Mouse (Mus musculus) midbrain, postnatal 0 days (tissue): ENCODE measurements around the gene Olfr492. TPM values are rescaled to one million over a fixed set of nuclear protein-coding genes. Genes with fewer than 3 reads are reported as not detected.

Experiments used
- ATAC-seq: fragments of 200-750 bp; cut with Nextera tagmentation; 2 replicates; pipeline ENCODE4 v1.8.0; 2017; ENCODE audit warnings: moderate number of reproducible peaks, mild to moderate bottlenecking, moderate TSS enrichment, moderate library complexity; ENCODE audit not compliant: low FRiP score
- DNase-seq: peaks from one replicate; pipeline ENCODE4 v3.0.0-alpha.2; 2015; ENCODE audit warnings: low spot score
- H3K27ac ChIP-seq: fragments of 300-500 bp; sonication (generic); 2 replicates; pipeline ENCODE4 v1.5.1; 2014; ENCODE audit warnings: low read depth, mild to moderate bottlenecking, low read length, mixed read lengths
- H3K27me3 ChIP-seq: fragments of 300-500 bp; sonication (generic); 2 replicates; pipeline ENCODE4 v1.6.1; 2014; ENCODE audit warnings: low read length, control low read depth, mixed read lengths; ENCODE audit not compliant: insufficient read depth
- H3K36me3 ChIP-seq: fragments of 300-500 bp; sonication (generic); 2 replicates; pipeline ENCODE4 v1.6.1; 2014; ENCODE audit warnings: low read length, control low read depth, mixed read lengths; ENCODE audit not compliant: insufficient read depth
- H3K4me1 ChIP-seq: fragments of 300-500 bp; sonication (generic); 2 replicates; pipeline ENCODE4 v1.6.1; 2014; ENCODE audit warnings: mild to moderate bottlenecking, control low read depth, antibody characterized with exemption, low read length, mixed read lengths; ENCODE audit not compliant: insufficient read depth
- H3K4me2 ChIP-seq: fragments of 300-500 bp; sonication (generic); 2 replicates; pipeline ENCODE4 v1.6.1; 2014; ENCODE audit warnings: low read depth, mild to moderate bottlenecking, low read length, mixed read lengths; ENCODE audit not compliant: poor library complexity, severe bottlenecking
- H3K4me3 ChIP-seq: fragments of 300-500 bp; sonication (generic); 2 replicates; pipeline ENCODE4 v1.5.1; 2014; ENCODE audit warnings: low read depth, mild to moderate bottlenecking, low read length, moderate library complexity
- H3K9ac ChIP-seq: fragments of 300-500 bp; sonication (generic); replicated peaks from 2 replicates; pipeline ENCODE4 v1.6.1; 2014; ENCODE audit warnings: mild to moderate bottlenecking, low read length, moderate library complexity, mixed read lengths; ENCODE audit not compliant: poor library complexity, severe bottlenecking
- H3K9me3 ChIP-seq: fragments of 300-500 bp; sonication (generic); 2 replicates; pipeline ENCODE4 v1.6.1; 2016; ENCODE audit warnings: low read length, control low read depth
- CTCF ChIP-seq: IDR thresholded peaks from 2 replicates; pipeline ENCODE4 v1.5.1; 2016; ENCODE audit warnings: antibody characterized with exemption, mild to moderate bottlenecking
- WGBS: fragments of 180-500 bp; shearing (Covaris S2); extraction: QIAGEN DNeasy Blood & Tissue Kit; methylation state at CpG from one replicate; pipeline ENCODE4 v1.1.7; 2014; 5-methylcytosine and 5-hydroxymethylcytosine counted together
- polyA plus RNA-seq: library from polyadenylated mRNA; unstranded; fragments of >200 nt; fragmentation: Nextera tagmentation; extraction: Ambion mirVana; gene quantifications from 2 replicates; pipeline ENCODE4 v1.2.1, GENCODE M21; 2015
- total RNA-seq: library from RNA; depleted of rRNA; stranded (reverse); fragments of >200 nt; gene quantifications from 2 replicates; pipeline ENCODE4 v1.2.3, GENCODE M21; 2014; rRNA removed

Olfr492 gene
- total RNA-seq (not detected in 2 replicates), polyA plus RNA-seq (not detected in 2 replicates)

- Histone ChIP-seq H3K9me3 (no peaks in the 10 kb centered on the region), H3K4me2 (no peak within 1 kb of the TSS), H3K9ac (no peak within 1 kb of the TSS), H3K4me1 (no peaks in the 10 kb centered on the region), H3K36me3 (no peaks in the 10 kb centered on the region), H3K4me3 (no peak within 1 kb of the TSS), H3K27me3 (no peaks in the 10 kb centered on the region), H3K27ac (no peak within 1 kb of the TSS)
- 90% methylated on average over 2 of the region's 2 CpGs for WGBS
- TF ChIP-seq CTCF: no peak
- DNase-seq (no peak), ATAC-seq (no peak)
These were observed at the start of gene Olfr492 for GRCm38 (mm10) chr7:108323574-108323973. Olfr492 (minus strand) TSS chr7:108323674.

GRCm38 (mm10) chr7:108365035-108365434 is 41.6 kb upstream of the Olfr492 start, which contains the start of gene Olfr494:
Olfr494 (plus strand) TSS chr7:108365335.
- DNase-seq: no peak
- Histone ChIP-seq H3K4me1 (no peaks in the 10 kb centered on the region), H3K27me3 (no peaks in the 10 kb centered on the region), H3K4me2 (no peak within 1 kb of the TSS), H3K36me3 (no peaks in the 10 kb centered on the region), H3K9me3 (no peaks in the 10 kb centered on the region), H3K4me3 (no peak within 1 kb of the TSS), H3K9ac (no peak within 1 kb of the TSS), H3K27ac (no peak within 1 kb of the TSS)
- no peak for ATAC-seq
- WGBS: 86% methylated on average over 3 of the region's 3 CpGs
- TF ChIP-seq CTCF: no peak

GRCm38 (mm10) chr7:108346879-108347278 is 23.4 kb upstream of the Olfr492 start, which contains the start of gene Olfr493:
Olfr493 (minus strand) TSS chr7:108346979.
- H3K4me1 ChIP-seq: no peaks in the 10 kb centered on the region
- WGBS: 63% methylated on average over 1 of the region's 1 CpGs
- DNase-seq: no peak
- no peaks in the 10 kb centered on the region for H3K9me3 ChIP-seq
- no peaks in the 10 kb centered on the region for H3K27me3 ChIP-seq
- H3K36me3 ChIP-seq: no peaks in the 10 kb centered on the region
- ATAC-seq: no peak
- no peak within 1 kb of the TSS for H3K9ac ChIP-seq
- H3K4me2 ChIP-seq: no peak within 1 kb of the TSS
- H3K4me3 ChIP-seq: no peak within 1 kb of the TSS
- no peak within 1 kb of the TSS for H3K27ac ChIP-seq
- no peak for TF ChIP-seq CTCF

GRCm38 (mm10) chr7:108313151-108313550 is 10.3 kb downstream of the Olfr492 start, which contains the start of gene Olfr491:
Olfr491 (plus strand) TSS chr7:108313451.
- H3K4me2 ChIP-seq: no peak within 1 kb of the TSS
- ATAC-seq (no peak), DNase-seq (no peak)
- no peaks in the 10 kb centered on the region for H3K27me3 ChIP-seq
- 56% methylated on average over 1 of the region's 1 CpGs for WGBS
- H3K27ac ChIP-seq: no peak within 1 kb of the TSS
- no peak for TF ChIP-seq CTCF
- no peaks in the 10 kb centered on the region for H3K36me3 ChIP-seq
- no peak within 1 kb of the TSS for H3K4me3 ChIP-seq
- no peaks in the 10 kb centered on the region for H3K4me1 ChIP-seq
- no peaks in the 10 kb centered on the region for H3K9me3 ChIP-seq
- no peak within 1 kb of the TSS for H3K9ac ChIP-seq

GRCm38 (mm10) chr7:108288834-108289233 is 34.6 kb downstream of the Olfr492 start, which contains the start of gene Olfr490:
Olfr490 (minus strand) TSS chr7:108288934.
- Histone ChIP-seq H3K27me3 (no peaks in the 10 kb centered on the region), H3K9me3 (no peaks in the 10 kb centered on the region), H3K36me3 (no peaks in the 10 kb centered on the region), H3K4me3 (no peak within 1 kb of the TSS), H3K27ac (no peak within 1 kb of the TSS), H3K9ac (no peak within 1 kb of the TSS), H3K4me1 (no peaks in the 10 kb centered on the region), H3K4me2 (no peak within 1 kb of the TSS)
- TF ChIP-seq CTCF: no peak
- DNase-seq (no peak), ATAC-seq (no peak)

Other genes starting within 250 kb of the Olfr492 start
- gene Olfr481, start 243.8 kb downstream of the Olfr492 start, total RNA-seq: not detected in 2 replicates
- not detected in 2 replicates for gene Olfr481, start 243.8 kb downstream of the Olfr492 start, polyA plus RNA-seq
- not detected in 2 replicates for gene Olfr482, start 226.1 kb downstream of the Olfr492 start, total RNA-seq
- gene Olfr482, start 226.1 kb downstream of the Olfr492 start, polyA plus RNA-seq: 0.11 TPM in 1 of 2 replicates, not detected in the other
- gene Olfr483, start 222.8 kb downstream of the Olfr492 start, total RNA-seq: not detected in 2 replicates
- gene Olfr483, start 222.8 kb downstream of the Olfr492 start, polyA plus RNA-seq: not detected in 2 replicates
- gene Olfr484, start 196.2 kb downstream of the Olfr492 start, total RNA-seq: not detected in 2 replicates
- not detected in 2 replicates for gene Olfr484, start 196.2 kb downstream of the Olfr492 start, polyA plus RNA-seq
- not detected in 2 replicates for gene Olfr485, start 163.8 kb downstream of the Olfr492 start, total RNA-seq
- gene Olfr485, start 163.8 kb downstream of the Olfr492 start, polyA plus RNA-seq: not detected in 2 replicates
- not detected in 2 replicates for gene Olfr486, start 150.9 kb downstream of the Olfr492 start, total RNA-seq
- not detected in 2 replicates for gene Olfr486, start 150.9 kb downstream of the Olfr492 start, polyA plus RNA-seq
- gene Olfr487, start 109.0 kb downstream of the Olfr492 start, total RNA-seq: not detected in 2 replicates
- gene Olfr487, start 109.0 kb downstream of the Olfr492 start, polyA plus RNA-seq: not detected in 2 replicates
- not detected in 2 replicates for gene Olfr488, start 65.3 kb downstream of the Olfr492 start, total RNA-seq
- gene Olfr488, start 65.3 kb downstream of the Olfr492 start, polyA plus RNA-seq: not detected in 2 replicates
- gene Olfr490, start 34.7 kb downstream of the Olfr492 start, total RNA-seq: not detected in 2 replicates
- not detected in 2 replicates for gene Olfr490, start 34.7 kb downstream of the Olfr492 start, polyA plus RNA-seq
- not detected in 2 replicates for gene Olfr491, start 10.2 kb downstream of the Olfr492 start, total RNA-seq
- not detected in 2 replicates for gene Olfr491, start 10.2 kb downstream of the Olfr492 start, polyA plus RNA-seq
- gene Olfr493, start 23.3 kb upstream of the Olfr492 start, total RNA-seq: not detected in 2 replicates
- gene Olfr493, start 23.3 kb upstream of the Olfr492 start, polyA plus RNA-seq: not detected in 2 replicates
- gene Olfr494, start 41.7 kb upstream of the Olfr492 start, total RNA-seq: not detected in 2 replicates
- not detected in 2 replicates for gene Olfr494, start 41.7 kb upstream of the Olfr492 start, polyA plus RNA-seq
- gene Olfr495, start 69.5 kb upstream of the Olfr492 start, total RNA-seq: not detected in 2 replicates
- not detected in 2 replicates for gene Olfr495, start 69.5 kb upstream of the Olfr492 start, polyA plus RNA-seq
- gene Olfr497, start 96.7 kb upstream of the Olfr492 start, total RNA-seq: not detected in 2 replicates
- not detected in 2 replicates for gene Olfr497, start 96.7 kb upstream of the Olfr492 start, polyA plus RNA-seq
- not detected in 2 replicates for gene Olfr498, start 141.7 kb upstream of the Olfr492 start, total RNA-seq
- gene Olfr498, start 141.7 kb upstream of the Olfr492 start, polyA plus RNA-seq: not detected in 2 replicates
- gene Olfr502, start 201.4 kb upstream of the Olfr492 start, total RNA-seq: not detected in 2 replicates
- gene Olfr502, start 201.4 kb upstream of the Olfr492 start, polyA plus RNA-seq: not detected in 2 replicates
- gene Olfr503, start 220.9 kb upstream of the Olfr492 start, total RNA-seq: not detected in 2 replicates
- not detected in 2 replicates for gene Olfr503, start 220.9 kb upstream of the Olfr492 start, polyA plus RNA-seq
- gene Olfr504, start 242.1 kb upstream of the Olfr492 start, total RNA-seq: not detected in 2 replicates
- not detected in 2 replicates for gene Olfr504, start 242.1 kb upstream of the Olfr492 start, polyA plus RNA-seq